Comparison of ENCODE assay signal across 8 mouse cellular contexts in the genomic region with DNA sequence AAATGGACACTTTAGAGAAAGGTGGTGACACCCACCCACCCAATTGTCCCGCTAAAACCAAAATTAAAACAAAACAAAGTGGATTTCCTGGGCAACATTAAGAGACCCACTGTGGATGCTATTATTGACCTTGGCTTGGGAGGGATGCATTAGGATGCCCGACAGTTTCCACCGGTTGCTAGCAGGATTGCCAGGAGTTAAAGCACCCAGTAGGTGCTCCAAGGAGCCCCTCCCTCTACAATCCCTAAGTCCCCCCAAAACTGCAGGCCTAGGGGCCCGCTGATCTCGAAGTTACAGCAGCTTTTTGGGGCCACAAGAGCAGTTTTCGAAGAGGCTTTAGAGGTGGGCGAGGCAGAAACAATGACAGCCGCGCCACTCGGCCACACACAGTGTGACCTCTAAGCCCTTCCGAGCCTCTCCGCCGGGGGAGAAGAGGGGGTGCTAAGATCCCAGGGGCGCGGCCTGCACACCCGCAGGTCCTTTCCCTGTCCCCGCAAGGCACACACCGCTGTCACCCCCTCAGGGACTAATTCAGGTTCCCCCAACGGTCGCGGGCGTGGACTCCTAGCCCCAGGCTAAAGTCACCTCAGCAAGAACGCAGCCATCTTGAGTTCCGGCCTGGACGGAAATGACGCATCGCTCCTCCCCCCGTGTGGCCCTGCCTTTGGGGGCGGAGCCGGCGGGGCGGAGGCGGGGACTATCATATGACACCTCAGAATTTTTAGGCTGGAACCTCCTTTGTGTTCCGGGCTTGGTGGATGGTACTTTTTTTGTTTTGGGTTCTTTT. TPM values are rescaled to one million over a fixed set of nuclear protein-coding genes. Genes with fewer than 3 reads are reported as not detected.
DNase-seq lines count a peak whose midpoint lies in the region; ATAC-seq lines count a peak whose summit lies in the region.

Gene Sdhc (minus strand): TSS at position 630 of the 787 bp plus-strand sequence.
Gene Mpz (plus strand): TSS at position 738 of the 787 bp plus-strand sequence.

- H3K36me3 ChIP-seq in hindbrain, embryonic 11.5 days (ENCODE audit: control insufficient read depth, insufficient read depth, low read length), result no peaks in the 10 kb centered on the region

- H3K9ac ChIP-seq in hindbrain, embryonic 11.5 days (ENCODE audit: low read depth, low read length), result peak within 1 kb of the TSS; percentile 86

- H3K9me3 ChIP-seq in hindbrain, embryonic 11.5 days (ENCODE audit: control insufficient read depth, low read length), result no peaks in the 10 kb centered on the region

- DNase-seq in Muller cell, postnatal 12 days (ENCODE audit: inconsistent ontology term), result peak; percentile 98
- peak; percentile 95 for DNase-seq in cerebellum, adult 9-11 months
- DNase-seq in frontal cortex, adult 2 months (ENCODE audit: extremely low spot score in 1 of 2, low spot score in 1 of 2), result peak; percentile 91 to 97
- peak; percentile 96 for DNase-seq in hindbrain, embryonic 11.5 days (ENCODE audit: low spot score)
- DNase-seq in layer of hippocampus, postnatal 10 days (ENCODE audit: low spot score in 2 of 2), result peak; percentile 94 to 95
- DNase-seq in lung, postnatal 10 days, result peak; percentile 97
- DNase-seq in ovary, postnatal 36 days (ENCODE audit: low spot score), result peak; percentile 95
- peak; percentile 97 for DNase-seq in thymus, postnatal 25 days

- no peaks in the 10 kb centered on the region for H3K27me3 ChIP-seq in hindbrain, embryonic 11.5 days (ENCODE audit: control insufficient read depth, insufficient read depth, low read length)

- no peaks in the 10 kb centered on the region for H3K4me1 ChIP-seq in hindbrain, embryonic 11.5 days (replicated peaks; ENCODE audit: control insufficient read depth, insufficient read depth, low read length)

- peak within 1 kb of the TSS; percentile 67 for H3K27ac ChIP-seq in hindbrain, embryonic 11.5 days (ENCODE audit: low read depth, low read length)

- under 1% methylated on average over 34 of the region's 34 CpGs for WGBS in hindbrain, embryonic 11.5 days

- H3K4me2 ChIP-seq in hindbrain, embryonic 11.5 days (replicated peaks; ENCODE audit: low read depth, low read length), result peak within 1 kb of the TSS; percentile 83

- ATAC-seq in hindbrain, embryonic 11.5 days (ENCODE audit: low FRiP score), result peak; percentile 96

- H3K4me3 ChIP-seq in hindbrain, embryonic 11.5 days (ENCODE audit: low read depth, low read length), result peak within 1 kb of the TSS; percentile 72

RNA-seq across cellular contexts. Expression of gene Sdhc, which starts in this region (rescaled TPM):
- polyA plus RNA-seq in frontal cortex, adult 2 months (2012; rRNA removed), result 206 and 256 TPM in 2 replicates
- polyA plus RNA-seq in hindbrain, embryonic 11.5 days (2014; fragmentation: Nextera tagmentation; extraction: Ambion mirVana), result 259 and 284 TPM in 2 replicates
- 100 to 1,000 TPM; 223 to 233 TPM for total RNA-seq in layer of hippocampus, postnatal 10 days (2021)

RNA-seq across cellular contexts. Expression of gene Mpz, which starts in this region (rescaled TPM):
- 1.4 and 2.2 TPM in 2 replicates for polyA plus RNA-seq in frontal cortex, adult 2 months (2012; rRNA removed)
- polyA plus RNA-seq in hindbrain, embryonic 11.5 days (2014; fragmentation: Nextera tagmentation; extraction: Ambion mirVana), result 0.99 and 1.5 TPM in 2 replicates
- not detected for total RNA-seq in layer of hippocampus, postnatal 10 days (2021)

Comparison
In these comparisons a context has a peak if more than half of its experiments do, and no peak if none do; other contexts are left out.
1. Peak in every context shown above with its lines: DNase-seq, ATAC-seq, H3K4me3 ChIP-seq and H3K27ac ChIP-seq.